Mouse (Mus musculus) kidney, postnatal 25 days (tissue): Measurements from ENCODE around the gene Atp5j.

Experiments
- DNase-seq, 2 experiments: peaks; one replicate each; pipeline ENCODE4 v3.0.0; 2021; ENCODE audit warnings: mixed read lengths in 2 of 2

Gene Atp5j

DNA sequence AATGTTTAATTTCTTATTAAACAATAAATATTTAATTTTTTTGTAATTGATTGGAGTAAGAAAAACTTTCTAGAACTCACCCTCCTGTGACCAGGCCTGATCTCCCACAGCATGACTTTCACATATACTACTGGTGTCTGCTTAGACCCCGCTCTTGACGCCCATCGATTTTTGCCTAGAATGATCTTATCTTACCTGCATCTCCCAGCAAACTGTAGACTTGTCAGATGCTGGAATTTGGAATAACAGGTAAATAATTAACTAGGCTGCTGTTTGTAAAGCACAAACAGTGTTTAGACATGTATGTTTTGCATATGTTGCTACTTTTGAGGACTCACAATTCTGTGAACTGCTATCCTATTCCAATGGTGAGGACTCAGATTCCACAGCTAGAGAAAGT lies 29.2 kb downstream of the Atp5j start:
- no peak for DNase-seq

DNA sequence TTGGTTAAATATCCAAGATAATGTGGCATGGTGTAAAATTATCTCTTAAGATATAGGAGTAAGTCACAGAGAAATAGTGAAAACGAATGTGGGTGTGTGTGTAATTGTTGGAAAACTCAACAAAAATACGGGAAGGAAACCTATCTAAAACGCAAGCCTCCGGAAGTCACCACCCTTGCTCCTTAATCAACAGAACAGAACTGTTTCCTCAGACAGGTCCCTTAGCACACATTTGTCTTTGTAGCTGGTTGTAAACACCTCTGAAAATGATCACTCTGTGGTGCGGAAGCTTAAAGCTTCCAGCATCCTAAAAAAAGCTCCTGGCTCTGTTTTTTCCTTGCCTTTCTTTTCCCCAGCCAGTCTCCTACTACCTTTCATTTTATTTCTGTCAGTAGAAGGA lies 30.6 kb downstream of the Atp5j start:
- peak; percentile 26 to 48 for DNase-seq

DNA sequence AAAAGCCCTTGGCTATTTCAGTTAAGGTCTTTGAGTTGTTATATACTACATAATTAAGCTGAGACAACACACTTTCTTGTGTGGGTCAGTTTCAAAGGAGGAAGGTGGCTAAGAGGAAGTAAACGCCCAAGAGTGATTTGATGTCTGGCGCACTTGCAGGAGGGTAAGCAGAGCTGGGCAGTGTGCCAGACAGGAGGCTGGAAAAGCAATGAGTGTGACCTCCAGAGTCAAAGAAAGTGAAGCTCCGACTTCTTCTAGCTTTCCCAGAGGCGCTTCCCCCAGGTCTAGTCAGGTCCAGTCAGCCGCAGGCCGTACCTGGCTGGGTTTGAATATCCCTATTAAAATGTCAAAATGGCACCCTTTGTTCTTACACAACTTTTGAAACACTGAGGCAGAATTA lies 33.2 kb downstream of the Atp5j start:
- peak; percentile 83 to 86 for DNase-seq

DNA sequence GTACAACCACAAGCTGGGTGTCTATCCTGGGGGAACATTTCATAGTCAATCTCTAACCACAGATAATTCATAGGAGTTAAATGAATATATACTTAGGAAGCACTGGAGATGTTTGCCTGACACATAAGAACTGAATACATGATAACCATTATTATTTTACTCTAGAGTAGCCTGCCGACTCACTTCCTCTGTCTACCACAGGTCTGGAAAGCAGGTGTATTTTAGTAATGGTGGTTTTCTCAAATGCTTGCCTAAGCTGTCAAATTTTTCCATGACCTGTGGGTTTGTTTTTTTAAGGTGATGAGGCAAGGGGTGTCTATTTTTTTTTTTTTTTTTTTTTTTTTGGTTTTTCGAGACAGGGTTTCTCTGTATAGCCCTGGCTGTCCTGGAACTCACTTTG lies 35.4 kb downstream of the Atp5j start:
- DNase-seq = no peak

DNA sequence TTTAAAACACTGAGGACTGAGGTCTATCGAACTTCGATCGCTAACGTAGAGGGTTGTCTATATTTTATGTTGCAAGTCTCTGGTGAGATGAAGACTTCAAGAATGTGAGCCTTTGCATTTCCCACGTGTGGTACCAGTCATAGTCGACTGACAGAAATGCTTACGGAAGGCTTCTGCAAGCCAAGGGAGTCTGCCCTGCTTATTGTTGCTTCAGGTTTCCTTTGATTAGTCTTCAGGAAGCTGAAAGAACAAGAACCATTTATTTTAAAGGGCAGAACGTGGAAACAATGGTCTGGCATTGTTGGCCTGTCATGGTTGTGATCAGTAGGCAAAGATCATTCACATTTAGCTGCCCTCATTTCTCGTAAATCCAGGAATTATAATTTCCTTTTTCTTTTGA lies 38.7 kb downstream of the Atp5j start:
- DNase-seq = no peak

DNA sequence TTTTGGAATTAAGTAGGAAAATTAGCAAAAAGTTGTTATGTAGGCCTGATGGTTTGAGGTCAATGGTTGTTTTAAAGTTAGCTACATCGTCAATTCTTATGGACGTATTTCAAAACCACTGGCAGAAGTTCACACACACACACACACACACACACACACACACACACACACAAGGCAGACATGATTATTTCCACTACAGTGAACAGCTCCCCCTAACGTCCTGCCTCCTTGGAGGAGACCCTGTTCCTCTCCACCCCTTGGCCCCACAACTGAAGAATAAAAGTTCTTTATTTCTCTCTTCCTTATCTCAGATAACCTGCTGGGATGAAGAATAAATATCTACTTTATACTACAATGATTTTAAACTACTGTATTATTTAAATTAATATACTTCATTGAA lies 40.1 kb downstream of the Atp5j start:
- no peak for DNase-seq

DNA sequence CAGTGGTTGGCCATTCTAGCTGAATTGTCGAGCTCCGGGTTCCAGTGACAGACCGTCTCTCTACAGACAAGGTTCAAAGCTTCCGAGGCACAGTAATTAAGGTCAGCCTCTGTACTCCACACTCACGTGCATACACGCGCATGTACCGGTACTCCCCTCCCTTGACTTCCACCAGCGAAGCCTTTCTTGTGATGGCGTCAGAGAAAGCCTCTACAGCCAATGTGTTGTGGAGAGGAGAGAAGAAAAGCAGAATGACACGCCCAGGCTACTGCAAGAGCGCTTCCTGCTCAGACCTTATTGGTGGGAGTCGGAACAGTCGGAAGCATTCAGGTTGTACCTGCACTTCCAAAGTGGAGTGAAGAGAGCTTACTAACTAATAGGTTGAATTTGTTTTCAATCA lies 42.0 kb downstream of the Atp5j start:
- no peak for DNase-seq

DNA sequence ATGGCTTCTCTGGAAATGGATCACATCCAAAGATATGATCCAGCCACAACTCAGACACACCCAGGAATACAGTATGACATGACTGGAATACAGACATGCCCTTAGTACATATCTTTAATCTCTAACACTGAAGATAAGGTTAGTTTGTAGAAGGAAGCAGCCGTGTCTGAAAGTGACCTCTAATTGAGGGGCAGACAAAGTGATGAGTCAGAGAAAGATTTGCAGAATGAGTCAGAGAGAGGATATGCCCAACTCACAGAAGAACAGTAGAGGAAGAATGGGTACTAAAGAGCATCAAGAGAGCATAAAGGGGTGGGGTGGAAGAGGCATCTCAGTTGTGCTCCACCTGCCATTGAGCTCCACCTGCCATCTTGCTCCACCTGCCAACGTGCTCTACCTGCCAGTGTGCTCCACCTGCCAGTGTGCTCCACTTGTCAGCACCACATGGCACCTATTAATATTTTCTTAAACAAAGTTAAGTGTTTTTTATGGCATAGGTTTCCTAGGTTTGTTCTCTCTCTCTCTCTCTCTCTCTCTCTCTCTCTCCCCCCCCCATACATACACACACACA lies 44.7 kb downstream of the Atp5j start:
- no peak for DNase-seq

DNA sequence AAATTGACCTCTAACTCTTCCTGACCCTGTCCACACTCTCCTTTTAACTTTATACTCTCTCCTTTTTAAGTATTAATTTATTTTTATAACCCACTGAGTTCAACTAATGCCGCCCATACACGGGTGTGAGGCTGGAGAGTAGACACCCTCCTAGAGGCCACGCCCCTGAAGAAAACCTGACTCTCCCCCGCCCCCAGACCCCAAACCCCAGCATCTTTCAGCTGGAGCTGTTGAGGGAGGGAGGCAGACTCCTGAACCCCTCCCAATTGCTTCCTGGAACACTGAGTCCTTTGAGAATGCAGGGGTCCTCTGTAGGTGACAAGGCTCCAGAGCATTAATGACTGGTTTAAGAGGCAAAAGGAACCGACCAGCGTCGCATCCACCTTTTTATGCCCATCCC lies 50.5 kb downstream of the Atp5j start:
- no peak for DNase-seq

DNA sequence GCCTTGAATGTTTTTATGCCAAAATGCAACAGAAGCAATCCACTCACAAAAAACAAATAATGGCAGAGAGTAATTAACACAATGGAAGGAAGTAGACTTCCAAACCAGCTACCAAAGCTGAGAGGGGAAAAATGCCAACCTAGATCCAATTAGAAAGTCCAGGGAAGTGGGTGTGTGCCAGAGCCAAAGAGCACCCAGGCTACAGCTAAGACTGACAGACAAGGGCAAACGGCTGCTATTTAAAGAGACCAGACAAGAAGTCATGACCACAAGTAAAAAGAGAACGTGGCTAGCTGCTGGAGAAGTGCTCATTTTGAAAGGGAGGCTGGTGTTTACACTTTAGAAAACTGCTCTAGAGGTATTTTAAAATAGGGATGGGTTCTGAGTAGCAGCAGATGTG lies 52.1 kb downstream of the Atp5j start:
- DNase-seq = no peak

DNA sequence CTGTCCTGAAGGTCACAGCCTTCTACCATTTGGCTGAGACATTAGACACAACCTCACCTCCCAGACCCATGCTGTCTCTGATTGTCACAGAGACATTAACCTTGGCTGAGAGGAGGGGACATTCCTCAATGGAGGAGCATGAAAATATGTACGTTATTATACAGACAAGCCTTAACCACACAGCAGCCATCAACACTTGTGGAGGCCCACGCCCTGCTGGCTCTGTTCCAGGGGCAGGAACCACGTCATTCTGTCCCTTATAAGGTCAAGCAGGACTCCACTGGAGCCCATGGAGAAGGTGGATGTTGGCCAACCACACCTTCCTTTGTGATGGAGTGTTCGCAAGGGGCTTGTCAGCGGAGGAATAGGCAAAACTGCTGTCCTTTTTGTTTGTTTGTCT lies 55.7 kb downstream of the Atp5j start:
- DNase-seq = no peak

DNA sequence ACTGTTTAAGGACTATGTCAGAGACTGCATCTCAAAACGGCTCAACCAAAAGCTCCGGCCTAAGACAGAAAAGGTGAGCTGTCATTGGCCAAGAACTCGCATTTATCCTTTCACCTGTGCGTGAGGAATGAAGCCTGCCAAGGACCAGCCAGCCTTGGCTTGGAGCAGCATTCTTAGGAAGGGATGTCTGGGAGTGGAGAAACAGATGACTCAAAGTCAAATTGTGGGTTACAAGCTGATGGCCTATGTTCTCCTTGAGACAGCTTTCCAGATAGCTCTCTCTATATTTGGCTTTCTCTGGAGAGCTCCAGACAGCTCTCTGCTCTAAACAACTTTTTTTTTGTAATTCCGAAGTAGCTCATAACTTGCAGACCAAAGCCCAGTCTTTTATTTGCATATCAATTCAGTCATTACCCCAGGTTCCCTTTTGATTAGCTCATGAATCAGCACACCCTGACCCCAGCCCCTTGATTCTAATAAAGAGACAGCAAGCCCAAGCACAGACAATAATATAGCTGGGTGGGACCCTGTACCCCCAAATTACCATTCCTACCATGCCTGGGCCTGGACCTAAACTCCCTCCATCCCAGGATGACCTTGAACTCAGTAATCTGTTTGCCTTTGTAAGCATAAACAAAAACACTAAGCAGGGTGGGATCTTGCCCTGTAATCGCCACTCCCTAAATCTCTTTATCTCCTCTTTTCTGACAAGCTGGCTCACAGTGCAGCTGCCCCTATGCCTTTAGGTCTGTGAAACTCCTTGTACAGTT lies 56.4 kb downstream of the Atp5j start:
- no peak for DNase-seq

DNA sequence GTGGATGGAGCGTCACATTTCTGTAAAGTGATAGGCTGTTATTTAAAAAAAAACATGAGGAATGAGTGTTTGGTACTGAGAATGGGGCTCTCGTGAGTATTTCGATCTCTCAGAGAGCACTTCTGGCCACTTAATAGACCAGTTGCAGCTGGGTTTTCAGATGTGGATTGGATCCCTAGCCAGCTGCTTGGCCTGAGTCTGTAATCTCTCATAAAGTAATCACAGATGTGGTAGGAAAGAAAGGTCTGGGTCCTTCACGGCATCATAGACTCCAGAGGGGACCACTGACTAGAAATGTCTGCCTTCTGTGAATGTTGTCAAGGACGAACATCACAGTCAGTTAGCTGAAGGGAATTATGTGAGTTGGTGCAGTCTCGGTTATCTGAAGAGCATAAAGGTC lies 57.0 kb downstream of the Atp5j start:
- DNase-seq = no peak
